ENCODE assay signal across 20 mouse cellular contexts in genomic region chr10:58388648-58389047, GRCm38 (mm10). TPM values are rescaled to one million over a fixed set of nuclear protein-coding genes. Genes with fewer than 3 reads are reported as not detected.
DNase-seq lines count a peak whose midpoint lies in the region; TF ChIP-seq lines count a peak whose summit lies in the region.
"Had no signal": no experiment of that assay in that cellular context is flagged by ENCODE, and none has a peak within 500 bp of the region (broad histone marks: within the 10 kb centered on the region; RNA-seq: fewer than 3 reads in every experiment).

No protein-coding gene starts in this region.

- DNase-seq in cerebellum, adult 9-10 months: peak; percentile 51
- no peak for DNase-seq in cerebellum, postnatal 4 days (ENCODE audit: low spot score in 2 of 2)
- no peak for DNase-seq in left cerebral cortex, adult 2 months (ENCODE audit: extremely low spot score in 1 of 2, low spot score in 2 of 2)
- DNase-seq in left cerebral cortex, adult 11 months (ENCODE audit: low spot score): no peak
- peak; percentile 62 for DNase-seq in testis, postnatal 10 days (ENCODE audit: low spot score)
- no peak for DNase-seq in testis, postnatal 14 days (ENCODE audit: low spot score)
- DNase-seq in thymus, adult 18-20 months: no peak
- no peak for DNase-seq in adipocyte (ENCODE audit: low spot score)
- DNase-seq: adrenal gland, adult 2 months; cerebellum, adult 11-12 months; cerebellum, postnatal 36 days; gastrocnemius, postnatal 10 days; heart, postnatal 14 days; kidney, postnatal 10 days; layer of hippocampus, adult 9-11 months; right cerebral cortex, adult 18-20 months; thymus, postnatal 4 days had no signal

- peak; percentile 35 for TF ChIP-seq CTCF in left cerebral cortex, adult 2 months (IDR thresholded peaks at IDR 0.05)

- H3K4me3 ChIP-seq in left cerebral cortex, adult 2 months: no peak overlapping the region
- H3K4me3 ChIP-seq: embryonic facial prominence, embryonic 12.5 days; heart, embryonic 10.5 days; hindbrain, embryonic 13.5 days had no signal

- intact Hi-C loops in left cerebral cortex, adult 2 months (cut with DNase I): no loop called here

- no peak overlapping the region; the same call in 1 of the 2 replicates for H3K27ac ChIP-seq in left cerebral cortex, adult 2 months
- H3K27ac ChIP-seq: embryonic facial prominence, embryonic 12.5 days; heart, embryonic 10.5 days; hindbrain, embryonic 13.5 days had no signal

RNA-seq across cellular contexts. Expression of gene Ranbp2, which starts 58.1 kb away (rescaled TPM):
- 10 to 100 TPM; 92.3 to 96.3 TPM for total RNA-seq in left cerebral cortex, adult 2 months (2021)

Comparison
In these comparisons a context has a peak if more than half of its experiments do, and no peak if none do; other contexts are left out.
1. DNase-seq: peak in cerebellum, adult 9-10 months (single experiment) and testis, postnatal 10 days (single experiment); none in cerebellum, postnatal 4 days (0 of 2), left cerebral cortex, adult 2 months (0 of 2), left cerebral cortex, adult 11 months (single experiment), testis, postnatal 14 days (single experiment), thymus, adult 18-20 months (0 of 2) and adipocyte (single experiment).